Mouse (Mus musculus) stomach, postnatal 0 days (tissue): ENCODE measurements at regions not wholly inside any gene's neighbourhood (a gene's known extent, or its start where the extent isn't known, plus 50 kb on each side); places are given as distances from the start of the nearest gene placed in this dataset.

Experiments used
- CTCF ChIP-seq: IDR thresholded peaks from 2 replicates; pipeline ENCODE4 v1.5.1; 2016; ENCODE audit warnings: antibody characterized with exemption, low read depth, mild to moderate bottlenecking, moderate library complexity
- EP300 ChIP-seq: optimal IDR thresholded peaks from 2 replicates; pipeline ENCODE3; 2016; ENCODE audit warnings: antibody characterized with exemption

DNA sequence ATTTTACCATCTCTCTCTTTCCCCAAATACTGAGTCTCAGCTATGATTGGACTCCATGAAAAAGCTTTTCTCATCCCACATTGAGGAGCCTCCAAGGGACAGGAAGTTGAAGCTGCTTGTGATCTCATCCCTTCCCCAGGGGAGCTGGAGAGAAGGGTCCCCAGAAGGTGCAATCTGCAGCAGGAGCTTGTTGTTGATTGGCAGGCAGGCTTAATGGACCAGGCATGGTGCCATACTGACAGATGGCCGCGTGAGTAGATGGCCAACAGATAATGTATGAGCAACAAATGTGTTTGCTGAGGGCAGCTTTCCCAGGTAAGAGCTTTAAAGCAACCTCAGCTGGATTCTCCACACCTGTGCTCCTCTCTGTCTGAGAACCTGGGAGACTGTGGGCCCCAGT, 65.9 kb upstream of the Tox3 start:
- TF ChIP-seq CTCF: no peak
- TF ChIP-seq EP300: no peak
